Mouse (Mus musculus) cerebellum, adult 2 months (tissue): ENCODE measurements around the gene Enpp4. TPM values are rescaled to one million over a fixed set of nuclear protein-coding genes. Genes with fewer than 3 reads are reported as not detected.

Source experiments
- DNase-seq, 2 experiments: peaks; one replicate each; pipeline ENCODE4 v3.0.0; 2021
- H3K27ac ChIP-seq: fragments of 200-500 bp; 2 replicates; pipeline ENCODE4 v1.5.1; 2012; ENCODE audit warnings: low read length, control low read depth, inconsistent platforms; ENCODE audit not compliant: insufficient read depth
- H3K27me3 ChIP-seq: fragments of 200-500 bp; 2 replicates; pipeline ENCODE4 v1.6.1; 2012; ENCODE audit warnings: inconsistent platforms, mild to moderate bottlenecking, low read length, moderate library complexity; ENCODE audit not compliant: control insufficient read depth, insufficient read depth
- H3K4me1 ChIP-seq: fragments of 200-500 bp; 2 replicates; pipeline ENCODE4 v1.6.1; 2011; ENCODE audit warnings: low read length; ENCODE audit not compliant: control insufficient read depth, insufficient read depth
- H3K4me3 ChIP-seq: fragments of 200-500 bp; replicated peaks from 2 replicates; pipeline ENCODE3; 2011; ENCODE audit warnings: mild to moderate bottlenecking, low read depth, low read length, control low read depth; ENCODE audit not compliant: insufficient read depth
- CTCF ChIP-seq: fragments of 200-500 bp; IDR thresholded peaks from 2 replicates; pipeline ENCODE4 v1.5.1; 2011; ENCODE audit warnings: low read depth, mild to moderate bottlenecking, control low read depth, low read length, moderate library complexity, borderline replicate concordance; ENCODE audit not compliant: insufficient read depth
- POLR2A ChIP-seq: fragments of 200-500 bp; IDR thresholded peaks from 2 replicates; pipeline ENCODE4 v1.6.1; 2011; ENCODE audit warnings: low read length, control low read depth, borderline replicate concordance; ENCODE audit not compliant: insufficient read depth
- WGBS: fragments of 180-500 bp; shearing (Covaris S2); methylation state at CpG from one replicate; pipeline ENCODE4 v1.1.7; 2018; 5-methylcytosine and 5-hydroxymethylcytosine counted together
- polyA plus RNA-seq: library from polyadenylated mRNA; depleted of rRNA; stranded (reverse); fragments of >200 nt; gene quantifications from 2 replicates; pipeline ENCODE4 v1.2.3, GENCODE M21; 2012

The Enpp4 gene
- polyA plus RNA-seq, 1 experiment, result 18.2 TPM

DNA sequence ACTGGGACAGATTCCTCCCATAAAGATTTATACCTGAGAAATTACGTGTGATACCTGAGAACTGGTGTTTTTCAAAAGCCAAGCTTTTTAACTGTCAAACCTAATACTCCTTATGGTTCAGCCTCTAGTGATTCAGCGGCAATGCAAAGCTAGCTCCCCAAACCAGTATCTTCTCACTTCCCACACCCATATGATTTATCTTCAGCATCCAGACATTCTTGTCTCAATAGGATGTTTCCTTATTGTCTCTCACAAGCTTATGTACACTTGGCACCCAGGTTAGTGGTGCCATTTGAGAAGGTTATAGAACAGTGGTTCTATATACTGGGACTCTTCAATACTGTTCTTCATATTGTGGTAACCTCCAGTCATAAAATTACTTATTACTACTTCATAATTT lies 12.1 kb upstream of the Enpp4 start:
- no peak for DNase-seq
- TF ChIP-seq CTCF (no peak), POLR2A (no peak)
- H3K27ac ChIP-seq, result no peak overlapping the region
- no peak overlapping the region for H3K4me3 ChIP-seq
- WGBS, result 74% methylated on average over 2 of the region's 2 CpGs
- H3K4me1 ChIP-seq, result no peaks in the 10 kb centered on the region
- H3K27me3 ChIP-seq, result no peaks in the 10 kb centered on the region

- DNase-seq, result no peak
- no peak for TF ChIP-seq POLR2A
- no peak for TF ChIP-seq CTCF
- H3K27ac ChIP-seq, result no peak overlapping the region
- no peak overlapping the region for H3K4me3 ChIP-seq
- H3K27me3 ChIP-seq, result no peaks in the 10 kb centered on the region
- WGBS, result 87% methylated on average over 2 of the region's 2 CpGs
- H3K4me1 ChIP-seq, result no peaks in the 10 kb centered on the region
Measured at GRCm38 (mm10) chr17:44116584-44116983, 11.0 kb upstream of the Enpp4 start.

GRCm38 (mm10) chr17:44108331-44108730 lies 2.7 kb upstream of the Enpp4 start:
- H3K27ac ChIP-seq, result no peak overlapping the region
- DNase-seq, result no peak
- 81% methylated on average over 3 of the region's 3 CpGs for WGBS
- no peak overlapping the region for H3K4me3 ChIP-seq
- no peak for TF ChIP-seq POLR2A
- TF ChIP-seq CTCF, result no peak
- no peaks in the 10 kb centered on the region for H3K27me3 ChIP-seq
- no peaks in the 10 kb centered on the region for H3K4me1 ChIP-seq

DNA sequence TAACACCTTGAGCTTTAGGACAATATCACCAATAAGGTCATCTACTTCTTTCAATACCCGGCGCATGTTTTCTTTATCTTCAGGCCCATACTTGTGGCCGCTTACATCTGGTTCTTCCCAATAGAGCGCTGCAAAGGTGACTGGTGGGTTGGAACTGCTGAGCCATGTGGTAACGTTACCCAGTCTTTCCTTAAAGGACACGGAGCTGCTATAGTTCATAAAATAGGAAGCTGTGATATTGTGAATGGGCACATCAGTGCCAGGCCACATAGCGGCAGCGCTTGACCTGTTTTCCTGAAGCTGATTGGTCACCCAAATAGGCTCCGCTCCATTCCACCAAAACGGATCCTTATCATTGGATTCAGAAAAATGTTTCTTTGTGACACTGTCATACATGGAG lies 3.6 kb downstream of the Enpp4 start:
- no peak for DNase-seq
- whole genome bisulfite sequencing, result 93% methylated on average over 10 of the region's 10 CpGs
- no peaks in the 10 kb centered on the region for H3K4me1 ChIP-seq
- no peak overlapping the region for H3K27ac ChIP-seq
- H3K4me3 ChIP-seq, result no peak overlapping the region
- H3K27me3 ChIP-seq, result no peaks in the 10 kb centered on the region
- TF ChIP-seq POLR2A (no peak), CTCF (no peak)

GRCm38 (mm10) chr17:44100906-44101305 lies 4.7 kb downstream of the Enpp4 start:
- Histone ChIP-seq H3K27ac (no peak overlapping the region), H3K4me3 (no peak overlapping the region), H3K27me3 (no peaks in the 10 kb centered on the region), H3K4me1 (no peaks in the 10 kb centered on the region)
- TF ChIP-seq CTCF (no peak), POLR2A (no peak)
- WGBS, result 89% methylated on average over 9 of the region's 9 CpGs
- no peak for DNase-seq

- TF ChIP-seq CTCF, result no peak
- no peak for TF ChIP-seq POLR2A
- Histone ChIP-seq H3K4me3 (no peak overlapping the region), H3K27ac (no peak overlapping the region), H3K4me1 (no peaks in the 10 kb centered on the region), H3K27me3 (no peaks in the 10 kb centered on the region)
- no peak for DNase-seq
- WGBS, result 77% methylated on average over 4 of the region's 4 CpGs
Measured at GRCm38 (mm10) chr17:44100486-44100885, 5.1 kb downstream of the Enpp4 start.

- 51% methylated on average over 2 of the region's 2 CpGs for WGBS
- no peaks in the 10 kb centered on the region for H3K27me3 ChIP-seq
- TF ChIP-seq CTCF (no peak), POLR2A (no peak)
- H3K4me3 ChIP-seq, result no peak overlapping the region
- H3K4me1 ChIP-seq, result no peaks in the 10 kb centered on the region
- H3K27ac ChIP-seq, result no peak overlapping the region
- DNase-seq, result no peak
Measured at GRCm38 (mm10) chr17:44091512-44091911, 14.1 kb downstream of the Enpp4 start.

DNA sequence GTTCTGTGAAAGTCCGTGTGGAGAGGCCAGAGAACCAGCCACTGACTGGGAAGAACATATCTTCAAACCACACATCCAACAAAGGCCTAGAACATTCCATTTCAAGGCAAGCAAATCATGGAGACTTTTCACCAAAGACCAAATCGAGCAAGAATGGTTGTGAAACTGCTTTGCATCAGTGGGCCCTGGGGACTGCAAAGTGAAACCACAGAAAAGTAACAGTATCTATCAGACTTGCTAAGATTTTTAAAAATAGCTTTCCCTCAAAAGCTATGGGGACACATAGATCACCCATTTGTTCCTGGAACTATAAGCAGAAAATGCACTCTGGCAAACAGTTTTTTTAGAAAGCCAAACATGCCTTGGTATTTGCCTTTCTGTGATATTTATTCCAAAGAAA lies 14.7 kb downstream of the Enpp4 start:
- Histone ChIP-seq H3K4me1 (no peaks in the 10 kb centered on the region), H3K4me3 (no peak overlapping the region), H3K27me3 (no peaks in the 10 kb centered on the region), H3K27ac (no peak overlapping the region)
- 71% methylated on average over 2 of the region's 2 CpGs for WGBS
- no peak for TF ChIP-seq POLR2A
- TF ChIP-seq CTCF, result no peak
- DNase-seq, result no peak

DNA sequence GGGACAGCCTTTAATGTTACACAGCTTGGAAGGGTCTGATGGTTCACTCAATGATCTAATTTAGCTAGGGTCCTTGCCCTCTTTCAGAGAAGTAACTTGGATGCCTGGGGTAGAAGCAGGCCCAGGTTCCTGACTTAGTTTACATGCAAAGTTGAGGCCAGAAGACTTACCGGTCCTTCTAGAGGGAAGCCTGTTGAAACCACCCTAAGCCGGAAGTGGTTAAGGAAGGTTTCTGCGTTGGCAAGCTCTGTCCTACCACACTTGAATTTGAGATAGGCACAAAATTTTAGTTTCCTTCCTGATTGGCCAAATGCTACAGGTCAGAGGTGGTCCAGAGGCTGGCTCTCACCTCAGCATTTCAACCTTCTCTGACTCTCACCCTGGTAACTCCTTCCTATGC lies 17.4 kb downstream of the Enpp4 start:
- Histone ChIP-seq H3K4me3 (no peak overlapping the region), H3K27ac (no peak overlapping the region), H3K27me3 (no peaks in the 10 kb centered on the region), H3K4me1 (no peaks in the 10 kb centered on the region)
- no peak for DNase-seq
- 93% methylated on average over 3 of the region's 3 CpGs for WGBS
- TF ChIP-seq CTCF, result no peak
- TF ChIP-seq POLR2A, result no peak
